Mouse (Mus musculus) lung, postnatal 14 days (tissue): ENCODE measurements at regions not wholly inside any gene's neighbourhood (a gene's known extent, or its start where the extent isn't known, plus 50 kb on each side); places are given as distances from the start of the nearest gene placed in this dataset.

ENCODE experiments used
- DNase-seq: peaks from one replicate; pipeline ENCODE4 v3.0.0; 2021

GRCm38 (mm10) chr7:111420698-111421097, 337.9 kb upstream of the Eif4g2 start:
- DNase-seq: no peak

GRCm38 (mm10) chr7:111417735-111418134, 334.9 kb upstream of the Eif4g2 start:
- DNase-seq: no peak

DNA sequence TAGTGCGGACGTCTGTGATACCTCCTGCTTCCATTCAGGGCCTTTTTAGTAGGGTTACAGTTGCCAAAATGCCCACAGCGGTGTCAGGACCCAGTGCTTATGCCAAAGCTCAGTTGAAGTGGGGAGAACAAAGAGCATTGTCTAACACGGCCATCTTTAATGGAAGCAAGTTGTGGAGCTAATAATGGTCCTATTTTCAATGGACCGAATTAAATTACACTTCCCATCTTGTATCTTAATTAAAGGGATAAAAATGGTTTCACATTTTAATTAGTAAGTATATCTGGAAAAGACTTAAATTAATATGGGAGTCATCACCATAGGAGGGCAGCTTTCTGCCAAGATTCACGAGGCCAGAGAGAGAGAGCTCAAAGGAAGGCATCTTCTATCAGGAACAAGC, 333.2 kb upstream of the Eif4g2 start:
- DNase-seq: no peak

- DNase-seq: no peak
Measured at GRCm38 (mm10) chr7:111413745-111414144, 330.9 kb upstream of the Eif4g2 start.

GRCm38 (mm10) chr7:111412957-111413356, 330.1 kb upstream of the Eif4g2 start:
- no peak for DNase-seq

DNA sequence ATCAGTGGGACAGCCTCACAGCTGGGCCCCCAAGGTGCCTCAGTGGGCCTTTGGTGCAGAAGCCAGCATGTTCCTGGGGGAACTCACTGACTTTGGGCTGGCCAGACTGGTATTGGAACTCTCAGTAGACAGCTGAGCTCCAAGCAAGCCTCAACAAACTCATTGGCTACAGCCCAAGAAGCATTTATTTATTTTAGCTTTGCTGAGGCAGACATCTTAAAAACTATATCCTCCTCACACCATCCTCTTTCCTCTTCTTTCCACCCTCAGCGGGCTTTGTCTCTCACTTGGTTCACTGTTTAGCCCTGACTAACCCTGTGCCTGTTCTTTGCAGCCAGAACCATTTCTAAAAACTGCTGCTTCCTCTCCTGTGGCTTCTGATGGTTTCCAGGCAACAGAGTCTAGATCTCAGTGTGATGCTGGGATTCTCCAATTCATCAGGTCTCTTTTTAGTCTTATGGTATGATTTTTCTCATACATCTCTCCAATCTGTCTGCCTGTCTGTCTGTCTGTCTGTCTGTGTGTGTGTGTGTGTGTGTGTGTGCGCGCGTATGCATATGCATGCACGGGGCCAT, 328.6 kb upstream of the Eif4g2 start:
- DNase-seq: no peak

DNA sequence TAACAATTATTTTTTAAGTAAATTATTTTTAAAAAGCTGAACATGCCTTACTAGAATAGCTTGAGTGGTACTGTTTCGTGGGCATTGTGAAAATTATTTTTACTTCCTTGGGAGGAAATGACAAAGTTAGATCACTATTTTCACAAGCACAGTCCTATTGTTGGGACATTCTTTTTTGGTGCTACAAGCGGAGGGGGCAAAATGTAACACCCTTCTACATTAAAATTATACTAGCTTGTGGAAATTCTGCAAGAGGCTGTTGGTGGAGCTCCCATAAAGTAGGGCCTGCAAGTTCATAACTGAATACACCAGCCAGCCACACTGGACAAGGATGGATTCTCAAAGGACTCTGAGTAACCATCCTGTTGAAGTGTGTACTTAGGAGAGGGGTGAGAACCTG, 313.1 kb upstream of the Eif4g2 start:
- no peak for DNase-seq

DNA sequence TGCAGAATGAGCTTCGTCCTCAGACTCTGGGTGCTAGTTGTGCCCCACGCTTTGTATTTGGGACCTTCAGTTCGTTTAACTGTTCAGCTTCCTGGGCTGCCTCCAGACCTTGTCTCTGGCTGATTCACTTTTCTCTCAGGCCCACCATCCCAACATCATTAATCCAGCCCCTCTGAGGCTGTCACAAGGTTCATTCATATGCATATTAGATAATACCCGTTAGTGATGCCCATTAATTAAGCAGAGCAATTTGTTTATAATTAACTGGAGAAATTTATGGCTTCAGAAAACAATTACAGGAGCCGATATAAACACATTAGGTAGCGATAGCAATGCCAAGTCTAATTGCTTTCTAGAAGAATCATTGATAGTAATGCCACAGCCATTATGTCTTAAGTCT, 312.3 kb upstream of the Eif4g2 start:
- no peak for DNase-seq

DNA sequence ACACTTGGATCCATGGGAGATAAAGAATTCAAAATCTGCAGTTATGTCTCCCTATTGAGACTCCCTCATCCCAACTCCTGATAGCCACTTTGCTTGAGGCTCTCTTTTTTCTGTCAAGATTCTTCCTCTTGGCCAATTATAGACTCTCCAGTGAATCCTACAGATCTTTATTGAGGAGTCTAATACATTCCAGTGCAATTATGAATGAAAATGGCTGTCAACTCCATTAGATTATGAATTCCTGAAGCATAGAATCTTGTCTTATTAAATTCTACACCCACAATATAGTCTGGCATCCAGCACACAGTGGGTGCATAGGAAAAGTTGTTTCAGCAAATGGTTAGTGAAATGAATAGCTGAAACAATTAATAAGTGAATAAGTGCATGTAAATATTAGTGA, 311.0 kb upstream of the Eif4g2 start:
- DNase-seq: no peak

- no peak for DNase-seq
Measured at GRCm38 (mm10) chr7:111389690-111390089, 306.9 kb upstream of the Eif4g2 start.

DNA sequence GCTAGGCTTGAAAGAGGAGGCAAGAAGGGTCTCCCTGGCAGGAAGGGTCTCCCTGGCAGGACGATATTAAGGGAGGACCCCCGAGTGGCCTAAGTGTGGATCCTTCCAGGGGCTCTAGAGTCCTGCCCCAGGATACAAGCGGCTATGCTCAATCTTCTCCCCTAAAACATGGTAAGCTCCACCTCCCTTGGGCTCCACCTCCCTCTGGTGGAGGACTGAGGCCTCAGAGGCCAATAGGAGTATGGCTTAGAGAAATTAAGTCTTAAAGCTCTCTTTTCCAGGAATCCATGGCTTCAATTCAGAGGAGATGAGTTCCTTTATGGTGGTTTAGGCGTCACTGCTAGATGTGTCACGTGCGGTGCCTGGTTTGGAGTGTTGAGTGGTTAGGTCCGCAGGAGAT, 291.7 kb upstream of the Eif4g2 start:
- DNase-seq: no peak

GRCm38 (mm10) chr7:111373380-111374173, 290.7 kb upstream of the Eif4g2 start:
- DNase-seq: no peak

GRCm38 (mm10) chr7:111370421-111370887, 287.6 kb upstream of the Eif4g2 start:
- DNase-seq: no peak

DNA sequence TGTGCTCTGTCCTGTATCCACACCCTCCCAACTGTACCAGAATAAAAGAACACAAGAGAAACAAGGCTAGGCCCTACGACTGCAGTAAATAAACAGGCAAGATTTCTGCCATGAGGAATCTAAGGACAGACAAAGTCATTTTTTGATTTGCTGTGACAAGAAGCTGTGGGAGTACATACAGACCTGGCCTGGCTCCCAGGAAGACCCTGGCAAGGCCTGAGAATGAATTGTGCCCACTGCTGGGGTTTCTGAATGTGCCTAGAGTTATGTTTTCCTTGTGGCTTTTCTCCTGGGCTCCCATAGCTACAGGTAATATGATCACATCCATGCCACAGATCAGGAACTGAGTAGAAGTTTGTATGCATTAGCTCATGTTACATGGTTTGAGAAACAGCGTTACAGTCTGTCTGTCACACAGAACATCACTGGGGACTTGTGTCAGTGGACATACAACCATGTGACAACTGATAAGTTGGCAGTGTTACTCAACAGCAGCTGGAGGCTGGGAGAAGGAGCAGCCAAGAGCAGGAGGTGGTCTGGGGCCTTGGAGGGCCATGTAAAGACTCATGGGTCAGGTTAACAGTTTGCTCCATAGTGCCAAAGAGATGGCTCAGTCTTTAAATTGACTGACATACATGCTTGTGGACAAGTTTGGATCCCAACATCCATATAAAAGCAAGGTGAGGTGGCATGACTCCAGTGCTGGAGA, 285.6 kb upstream of the Eif4g2 start:
- DNase-seq: no peak

DNA sequence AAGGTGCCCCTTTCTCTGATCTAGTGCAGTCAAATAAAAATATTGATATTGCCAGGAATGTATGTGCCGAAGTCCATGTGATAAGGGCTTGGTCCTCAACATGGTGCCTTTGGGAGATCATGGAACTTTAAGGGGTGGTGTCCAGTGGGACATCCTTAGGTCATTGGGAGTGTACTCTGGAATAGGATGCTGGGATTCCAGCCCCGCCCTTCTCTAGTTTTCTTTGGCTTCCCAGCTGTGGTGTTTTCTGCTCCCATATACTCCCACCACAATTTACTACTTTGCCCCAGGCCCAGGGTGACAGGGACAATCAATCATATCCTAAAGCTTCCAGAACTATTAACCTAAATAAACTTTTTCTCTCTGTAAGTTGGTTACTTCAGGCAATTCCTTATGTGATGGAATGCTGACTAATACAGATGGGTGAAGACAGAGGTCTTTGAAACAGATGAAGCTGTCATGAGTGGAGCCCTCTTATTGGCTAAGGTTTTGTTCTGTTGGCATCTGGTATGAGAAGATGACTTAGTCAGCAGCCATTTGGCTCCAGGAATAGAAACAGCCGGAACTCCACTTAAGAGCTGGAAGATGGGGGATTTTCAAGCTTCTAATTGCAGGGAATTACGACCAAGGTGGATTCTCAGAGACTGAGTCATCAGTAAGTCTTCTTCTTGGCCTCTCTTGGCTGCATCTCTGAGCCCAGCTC, 284.3 kb upstream of the Eif4g2 start:
- DNase-seq: no peak

GRCm38 (mm10) chr7:111365384-111365783, 282.6 kb upstream of the Eif4g2 start:
- no peak for DNase-seq

GRCm38 (mm10) chr7:111363206-111363605, 280.4 kb upstream of the Eif4g2 start:
- DNase-seq: no peak

- no peak for DNase-seq
Measured at GRCm38 (mm10) chr7:111362646-111363045, 279.8 kb upstream of the Eif4g2 start.

DNA sequence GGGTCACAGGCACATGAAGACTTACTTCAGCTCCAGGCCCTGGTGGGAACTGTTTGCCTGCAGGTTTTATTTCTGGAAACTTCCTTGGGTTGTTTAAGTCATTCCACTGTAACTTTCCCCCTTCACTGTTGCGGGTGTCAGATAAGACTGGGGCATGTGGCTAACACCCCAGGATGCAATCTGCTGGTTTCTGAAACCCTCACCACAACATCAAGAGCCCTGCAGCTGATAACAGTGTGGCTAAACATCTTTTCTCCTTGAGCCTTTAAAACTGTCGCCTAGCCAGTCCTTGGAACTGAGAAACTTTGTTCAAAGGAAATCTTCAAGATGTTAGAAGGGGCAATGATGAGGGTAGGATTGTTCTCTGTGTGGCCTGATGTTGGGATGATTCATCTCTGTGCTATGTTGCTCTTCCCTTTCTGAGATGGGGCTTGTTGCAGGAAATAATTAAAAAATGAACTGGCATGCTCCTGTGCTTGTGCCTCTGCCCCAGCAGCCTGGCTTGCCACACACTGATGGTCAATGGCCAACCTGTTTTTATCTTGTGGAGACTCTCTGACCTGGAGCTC, 272.3 kb upstream of the Eif4g2 start:
- DNase-seq: no peak

- no peak for DNase-seq
Measured at GRCm38 (mm10) chr7:111354066-111354465, 271.2 kb upstream of the Eif4g2 start.

- DNase-seq: no peak
Measured at GRCm38 (mm10) chr7:111352176-111352575, 269.3 kb upstream of the Eif4g2 start.

DNA sequence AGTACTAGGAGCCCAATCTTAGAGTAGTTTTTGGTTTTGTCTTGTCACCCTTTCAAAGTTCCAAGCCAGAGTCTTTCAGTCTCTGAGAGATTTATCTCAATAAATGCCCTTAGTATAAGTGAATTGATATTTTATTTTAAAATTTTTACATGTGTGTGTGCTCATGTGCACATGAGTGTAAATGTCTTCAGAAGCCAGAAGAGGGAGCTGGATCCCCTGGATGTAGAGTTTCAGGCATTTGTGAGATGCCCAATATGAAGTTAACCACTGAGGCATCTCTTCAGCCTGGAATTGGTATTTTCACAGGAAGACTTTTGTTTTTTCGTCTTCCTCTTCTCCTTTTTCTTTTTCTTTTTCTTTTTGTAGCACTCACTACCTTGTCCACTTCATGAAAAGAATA, 262.3 kb upstream of the Eif4g2 start:
- DNase-seq: no peak

DNA sequence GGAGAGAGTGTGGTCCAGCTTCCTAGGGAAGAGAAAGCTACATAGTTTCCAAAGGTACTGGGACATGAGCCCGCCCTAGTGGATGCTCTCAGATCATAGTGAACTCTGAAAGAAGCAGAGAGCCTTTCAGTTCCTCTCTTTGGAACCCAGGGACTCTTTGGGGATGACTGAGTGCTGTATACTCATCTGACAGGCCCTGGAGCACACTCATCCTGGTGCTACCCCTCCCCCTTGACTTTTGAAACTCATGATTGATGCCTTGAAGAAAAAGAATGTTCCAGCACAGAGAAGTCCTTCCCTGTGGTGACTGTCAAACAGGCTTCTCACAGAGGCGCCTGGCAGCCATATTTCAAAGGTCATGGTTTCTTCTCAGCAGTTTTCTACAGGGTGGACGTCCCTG, 254.2 kb upstream of the Eif4g2 start:
- no peak for DNase-seq
